Mouse (Mus musculus): ENCODE data around the gene Rag2. TPM values are rescaled to one million over a fixed set of nuclear protein-coding genes. Genes with fewer than 3 reads are reported as not detected.

Rag2 gene
- polyA plus RNA-seq (2021; fragmentation: Nextera tagmentation): not detected in 2 replicates
- long read RNA-seq, experiment 1: 0 reads
- long read RNA-seq, experiment 2: 0 reads

GRCm38 (mm10) chr2:101624526-101624925 lies at the start of gene Rag2:
Gene Rag2 (plus strand): TSS chr2:101624718.

GRCm38 (mm10) chr2:101649114-101649671 lies 24.7 kb downstream of the Rag2 start, which contains the start of the genes Rag1 and B230118H07Rik:
Gene Rag1 (minus strand): TSS chr2:101649501.
Gene B230118H07Rik (minus strand): TSS chr2:101649532.

GRCm38 (mm10) chr2:101678236-101679021 lies 53.9 kb downstream of the Rag2 start, which contains the start of gene Traf6:
Gene Traf6 (plus strand): TSS chr2:101678429.

Other genes starting within 250 kb of the Rag2 start
- 0.03 TPM in 1 of 2 replicates, not detected in the other for gene Rag1, start 24.8 kb downstream of the Rag2 start, polyA plus RNA-seq (2021; fragmentation: Nextera tagmentation)
- 111 and 122 TPM in 2 replicates for gene B230118H07Rik, start 24.8 kb downstream of the Rag2 start, polyA plus RNA-seq (2021; fragmentation: Nextera tagmentation)
- 6.1 and 7.5 TPM in 2 replicates for gene Traf6, start 53.7 kb downstream of the Rag2 start, polyA plus RNA-seq (2021; fragmentation: Nextera tagmentation)

Data from layer of hippocampus, adult 6 months (tissue).